Mouse (Mus musculus) lung, embryonic 14.5 days (tissue): ENCODE measurements around the gene Amer3. TPM values are rescaled to one million over a fixed set of nuclear protein-coding genes. Genes with fewer than 3 reads are reported as not detected.

Experiments
- ATAC-seq: fragments of 200-750 bp; cut with Nextera tagmentation; 2 replicates; pipeline ENCODE4 v1.8.0; 2017; ENCODE audit warnings: mild to moderate bottlenecking, moderate TSS enrichment, moderate library complexity; ENCODE audit not compliant: insufficient read depth
- DNase-seq: peaks from one replicate; pipeline ENCODE4 v3.0.0-alpha.2; 2015
- H3K27ac ChIP-seq: fragments of 300-500 bp; sonication (generic); 2 replicates; pipeline ENCODE4 v1.5.1; 2014; ENCODE audit warnings: low read depth, mild to moderate bottlenecking, moderate library complexity
- H3K27me3 ChIP-seq: fragments of 300-500 bp; sonication (generic); 2 replicates; pipeline ENCODE4 v1.6.1; 2014; ENCODE audit warnings: low read length, control low read depth; ENCODE audit not compliant: insufficient read depth
- H3K36me3 ChIP-seq: fragments of 300-500 bp; sonication (generic); 2 replicates; pipeline ENCODE4 v1.6.1; 2014; ENCODE audit warnings: control low read depth; ENCODE audit not compliant: insufficient read depth
- H3K4me1 ChIP-seq: fragments of 300-500 bp; sonication (generic); 2 replicates; pipeline ENCODE4 v1.6.1; 2014; ENCODE audit warnings: antibody characterized with exemption, control low read depth; ENCODE audit not compliant: insufficient read depth
- H3K4me2 ChIP-seq: fragments of 300-500 bp; sonication (generic); 2 replicates; pipeline ENCODE4 v1.6.1; 2014; ENCODE audit warnings: mild to moderate bottlenecking
- H3K4me3 ChIP-seq: fragments of 300-500 bp; sonication (generic); 2 replicates; pipeline ENCODE4 v1.5.1; 2014; ENCODE audit warnings: low read depth, low read length
- H3K9ac ChIP-seq: fragments of 300-500 bp; sonication (generic); 2 replicates; pipeline ENCODE4 v1.6.1; 2014
- H3K9me3 ChIP-seq: fragments of 300-500 bp; sonication (generic); 2 replicates; pipeline ENCODE4 v1.6.1; 2016; ENCODE audit warnings: low read depth, low read length, control low read depth
- CTCF ChIP-seq: IDR thresholded peaks from 2 replicates; pipeline ENCODE4 v1.5.1; 2016; ENCODE audit warnings: antibody characterized with exemption, low read depth
- WGBS: fragments of 180-500 bp; shearing (Covaris S2); extraction: QIAGEN DNeasy Blood & Tissue Kit; methylation state at CpG from one replicate; pipeline ENCODE4 v1.1.7; 2014; 5-methylcytosine and 5-hydroxymethylcytosine counted together
- polyA plus RNA-seq: library from polyadenylated mRNA; unstranded; fragments of >200 nt; fragmentation: Nextera tagmentation; extraction: Ambion mirVana; gene quantifications from 2 replicates; pipeline ENCODE4 v1.2.1, GENCODE M21; 2014

Gene Amer3
- polyA plus RNA-seq, 1 experiment from 2014 or later, result not detected

GRCm38 (mm10) chr1:34573221-34573620, 6.2 kb upstream of the Amer3 start:
- Histone ChIP-seq H3K4me2 (no peak overlapping the region), H3K36me3 (no peaks in the 10 kb centered on the region), H3K9me3 (no peaks in the 10 kb centered on the region), H3K27me3 (peaks cover 5% of the 10 kb centered on the region; the same call in 1 of the 2 replicates), H3K4me3 (no peak overlapping the region), H3K9ac (no peak overlapping the region), H3K27ac (no peak overlapping the region), H3K4me1 (no peaks in the 10 kb centered on the region)
- TF ChIP-seq CTCF, result no peak
- ATAC-seq, result no peak
- WGBS, result 79% methylated on average over 6 of the region's 6 CpGs
- no peak for DNase-seq

- H3K4me1 ChIP-seq, result no peaks in the 10 kb centered on the region
- peak; percentile 32; the same call in 1 of the 2 replicates for ATAC-seq
- H3K36me3 ChIP-seq, result no peaks in the 10 kb centered on the region
- peak overlapping the region; percentile 31; the same call in 1 of the 2 replicates for H3K4me3 ChIP-seq
- no peaks in the 10 kb centered on the region for H3K9me3 ChIP-seq
- H3K4me2 ChIP-seq, result peak overlapping the region; percentile 66
- no peak for TF ChIP-seq CTCF
- H3K27ac ChIP-seq, result no peak overlapping the region
- no peak overlapping the region for H3K9ac ChIP-seq
- peaks cover 26% of the 10 kb centered on the region; the same call in 1 of the 2 replicates for H3K27me3 ChIP-seq
- DNase-seq, result no peak
- 2% methylated on average over 18 of the region's 18 CpGs for WGBS
Measured at GRCm38 (mm10) chr1:34579782-34580356, 412 bp downstream of the Amer3 start.

GRCm38 (mm10) chr1:34582218-34582617, 2.8 kb downstream of the Amer3 start:
- Histone ChIP-seq H3K9me3 (no peaks in the 10 kb centered on the region), H3K4me1 (no peaks in the 10 kb centered on the region), H3K27ac (no peak overlapping the region), H3K9ac (no peak overlapping the region), H3K36me3 (no peaks in the 10 kb centered on the region), H3K4me3 (no peak overlapping the region), H3K27me3 (peaks cover 22% of the 10 kb centered on the region; the same call in 1 of the 2 replicates), H3K4me2 (no peak overlapping the region)
- TF ChIP-seq CTCF, result no peak
- ATAC-seq, result no peak
- DNase-seq, result no peak
- WGBS, result 77% methylated on average over 6 of the region's 6 CpGs

- Histone ChIP-seq H3K27me3 (peaks cover 15% of the 10 kb centered on the region; the same call in 1 of the 2 replicates), H3K9me3 (no peaks in the 10 kb centered on the region), H3K4me1 (no peaks in the 10 kb centered on the region), H3K9ac (no peak overlapping the region), H3K27ac (no peak overlapping the region), H3K4me2 (no peak overlapping the region), H3K36me3 (no peaks in the 10 kb centered on the region), H3K4me3 (no peak overlapping the region)
- DNase-seq (peak; percentile 12), ATAC-seq (no peak)
- TF ChIP-seq CTCF, result peak; percentile 21; the same call in 1 of the 2 replicates
- 32% methylated on average over 4 of the region's 4 CpGs for WGBS
Measured at GRCm38 (mm10) chr1:34583821-34584263, 4.4 kb downstream of the Amer3 start.

GRCm38 (mm10) chr1:34584736-34585135, 5.3 kb downstream of the Amer3 start:
- Histone ChIP-seq H3K36me3 (no peaks in the 10 kb centered on the region), H3K27me3 (peaks cover 9% of the 10 kb centered on the region; the same call in 1 of the 2 replicates), H3K4me1 (no peaks in the 10 kb centered on the region), H3K4me3 (no peak overlapping the region), H3K9ac (no peak overlapping the region), H3K4me2 (no peak overlapping the region), H3K27ac (no peak overlapping the region), H3K9me3 (no peaks in the 10 kb centered on the region)
- no peak for ATAC-seq
- no peak for DNase-seq
- WGBS, result 76% methylated on average over 4 of the region's 4 CpGs
- TF ChIP-seq CTCF, result no peak

- no peak overlapping the region for H3K9ac ChIP-seq
- DNase-seq (no peak), ATAC-seq (no peak)
- WGBS, result 79% methylated on average over 22 of the region's 22 CpGs
- no peaks in the 10 kb centered on the region for H3K9me3 ChIP-seq
- H3K4me2 ChIP-seq, result no peak overlapping the region
- H3K4me1 ChIP-seq, result no peaks in the 10 kb centered on the region
- no peaks in the 10 kb centered on the region for H3K27me3 ChIP-seq
- no peak overlapping the region for H3K4me3 ChIP-seq
- no peaks in the 10 kb centered on the region for H3K36me3 ChIP-seq
- no peak overlapping the region for H3K27ac ChIP-seq
- no peak for TF ChIP-seq CTCF
Measured at GRCm38 (mm10) chr1:34587298-34588096, 8.0 kb downstream of the Amer3 start.

GRCm38 (mm10) chr1:34600000-34600399, 20.5 kb downstream of the Amer3 start:
- Histone ChIP-seq H3K9ac (no peak overlapping the region), H3K27ac (no peak overlapping the region), H3K4me2 (no peak overlapping the region), H3K4me3 (no peak overlapping the region), H3K36me3 (no peaks in the 10 kb centered on the region), H3K9me3 (no peaks in the 10 kb centered on the region), H3K27me3 (no peaks in the 10 kb centered on the region), H3K4me1 (no peaks in the 10 kb centered on the region)
- no peak for TF ChIP-seq CTCF
- no peak for DNase-seq
- ATAC-seq, result no peak
- WGBS, result 66% methylated on average over 15 of the region's 15 CpGs
